Mouse (Mus musculus) thymus, adult 2 months (tissue): ENCODE data around the gene Morn5.

Experiments used
- CTCF ChIP-seq: fragments of 200-500 bp; IDR thresholded peaks from 2 replicates; pipeline ENCODE4 v1.5.1; 2012; ENCODE audit warnings: mild to moderate bottlenecking, control low read depth, low read length, moderate library complexity, borderline replicate concordance; ENCODE audit not compliant: control insufficient read depth, poor library complexity, insufficient read depth; ENCODE audit errors: extremely low read depth
- POLR2A ChIP-seq: fragments of 200-500 bp; IDR thresholded peaks from 2 replicates; pipeline ENCODE4 v1.6.1; 2012; ENCODE audit warnings: mild to moderate bottlenecking, low read length, control low read depth, moderate library complexity; ENCODE audit not compliant: control insufficient read depth, poor library complexity, insufficient read depth; ENCODE audit errors: extremely low read depth

DNA sequence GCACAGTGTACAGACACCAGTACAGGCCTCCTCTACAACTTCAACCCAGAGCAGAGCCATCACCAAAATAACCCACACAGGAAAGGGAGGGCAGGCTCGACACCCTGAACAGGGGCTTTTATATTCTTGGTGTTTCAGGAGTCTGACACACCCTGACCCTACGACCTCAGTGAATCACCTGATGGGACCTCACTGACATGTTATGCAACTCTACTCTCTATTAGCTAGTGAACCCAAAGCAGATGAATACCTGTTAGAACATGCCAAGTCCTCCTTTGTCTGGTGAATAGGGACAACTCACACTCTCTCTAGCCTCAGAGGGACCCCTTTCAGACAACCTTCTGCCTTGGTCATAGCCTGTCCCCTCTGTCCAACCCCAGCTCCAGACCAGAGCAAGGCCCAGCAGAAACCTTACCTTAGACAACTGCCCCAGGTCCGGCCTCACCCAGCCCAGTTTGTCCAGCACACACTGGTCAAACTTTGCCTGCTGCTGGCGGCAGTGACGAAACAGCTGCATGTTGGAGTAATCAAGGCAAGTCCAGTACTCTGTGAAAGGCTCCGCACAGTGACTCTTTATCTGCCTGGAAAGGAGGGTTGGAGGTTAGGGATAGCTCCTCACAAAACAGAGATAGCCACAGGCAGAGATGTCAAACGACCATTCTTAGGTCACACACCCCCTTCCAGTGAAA is 9.8 kb upstream of the Morn5 start:
- TF ChIP-seq POLR2A (no peak), CTCF (no peak)
